25 mouse cellular contexts compared by ENCODE assay signal in genomic region chr16:58456991-58457390, GRCm38 (mm10). TPM values are rescaled to one million over a fixed set of nuclear protein-coding genes. Genes with fewer than 3 reads are reported as not detected.
A peak's percentile ranks its signal among the peaks of the same experiment; 100 is the strongest.
DNase-seq lines count a peak whose midpoint lies in the region; ATAC-seq lines count a peak whose summit lies in the region.
"Had no signal": no experiment of that assay in that cellular context is flagged by ENCODE, and none has a peak within 500 bp of the region (broad histone marks: within the 10 kb centered on the region; RNA-seq: fewer than 3 reads in every experiment).

No protein-coding gene starts in this region.

- DNase-seq in heart, embryonic 10.5 days (ENCODE audit: low spot score) = peak; percentile 74
- no peak for DNase-seq in heart, adult 11 months
- DNase-seq in heart, adult 9 months (ENCODE audit: low spot score in 2 of 2) = no peak
- no peak for DNase-seq in cerebellum, adult 9-11 months
- DNase-seq: adrenal gland, postnatal 14 days; B cell, adult 2 months; cerebellum, adult 11-12 months; cerebellum, adult 9-10 months; cerebellum, postnatal 36 days; forebrain, postnatal 0 days; gastrocnemius, postnatal 36 days; heart, adult 18-20 months; heart, postnatal 10 days had no signal

- no peaks in the 10 kb centered on the region for H3K27me3 ChIP-seq in heart, embryonic 10.5 days (ENCODE audit: insufficient read depth, poor library complexity, severe bottlenecking)
- no peaks in the 10 kb centered on the region for H3K27me3 ChIP-seq in heart, embryonic 16.5 days (ENCODE audit: control insufficient read depth, insufficient read depth, low read length)
- no peaks in the 10 kb centered on the region for H3K27me3 ChIP-seq in liver, embryonic 12.5 days (replicated peaks)
- no peaks in the 10 kb centered on the region for H3K27me3 ChIP-seq in liver, embryonic 16.5 days (ENCODE audit: control insufficient read depth, insufficient read depth, low read depth, low read length)
- H3K27me3 ChIP-seq: embryonic facial prominence, embryonic 13.5 days; forebrain, embryonic 13.5 days; hindbrain, embryonic 13.5 days; intestine, embryonic 15.5 days; Patski had no signal

- H3K4me3 ChIP-seq in heart, embryonic 10.5 days = no peak overlapping the region
- no peak overlapping the region for H3K4me3 ChIP-seq in heart, embryonic 16.5 days (ENCODE audit: low read length)
- no peak overlapping the region for H3K4me3 ChIP-seq in liver, embryonic 12.5 days
- H3K4me3 ChIP-seq in liver, embryonic 16.5 days (ENCODE audit: low read depth, low read length) = no peak overlapping the region
- H3K4me3 ChIP-seq: embryonic facial prominence, embryonic 13.5 days; forebrain, embryonic 13.5 days; hindbrain, embryonic 13.5 days; intestine, embryonic 15.5 days had no signal

- H3K4me2 ChIP-seq in heart, embryonic 16.5 days (ENCODE audit: low read depth, low read length) = no peak overlapping the region
- peak overlapping the region; percentile 38 for H3K4me2 ChIP-seq in liver, embryonic 12.5 days
- H3K4me2 ChIP-seq in liver, embryonic 16.5 days (ENCODE audit: low read depth, low read length) = 0 out of 2 replicates have a peak overlapping the region, but pooled peaks have one; percentile 24
- H3K4me2 ChIP-seq: embryonic facial prominence, embryonic 13.5 days; forebrain, embryonic 13.5 days; hindbrain, embryonic 13.5 days; intestine, embryonic 15.5 days had no signal

- H3K9ac ChIP-seq in heart, embryonic 16.5 days (ENCODE audit: low read length) = no peak overlapping the region
- H3K9ac ChIP-seq in liver, embryonic 12.5 days = peak overlapping the region; percentile 54
- 0 out of 2 replicates have a peak overlapping the region, but pooled peaks have one; percentile 3 for H3K9ac ChIP-seq in liver, embryonic 16.5 days (ENCODE audit: low read depth, low read length)
- H3K9ac ChIP-seq: embryonic facial prominence, embryonic 13.5 days; forebrain, embryonic 13.5 days; forebrain, postnatal 0 days; hindbrain, embryonic 13.5 days; intestine, embryonic 15.5 days had no signal

- H3K4me1 ChIP-seq in heart, embryonic 10.5 days = peaks cover 36% of the 10 kb centered on the region
- H3K4me1 ChIP-seq in heart, embryonic 16.5 days (ENCODE audit: control insufficient read depth, insufficient read depth, low read length) = peaks cover 18% of the 10 kb centered on the region
- H3K4me1 ChIP-seq in liver, embryonic 12.5 days = peaks cover 86% of the 10 kb centered on the region
- H3K4me1 ChIP-seq in liver, embryonic 16.5 days (ENCODE audit: control insufficient read depth, low read depth, low read length) = peaks cover 54% of the 10 kb centered on the region
- H3K4me1 ChIP-seq: embryonic facial prominence, embryonic 13.5 days; forebrain, embryonic 13.5 days; hindbrain, embryonic 13.5 days; intestine, embryonic 15.5 days had no signal

- WGBS in heart, embryonic 10.5 days = 48% methylated on average over 6 of the region's 6 CpGs
- WGBS in heart, embryonic 16.5 days = 53% methylated on average over 6 of the region's 6 CpGs
- 13% methylated on average over 6 of the region's 6 CpGs for WGBS in liver, embryonic 12.5 days (ENCODE audit: insufficient replicate concordance)
- 20% methylated on average over 6 of the region's 6 CpGs for WGBS in liver, embryonic 16.5 days (ENCODE audit: insufficient replicate concordance)

- H3K36me3 ChIP-seq in heart, embryonic 10.5 days = peaks cover 46% of the 10 kb centered on the region
- peaks cover 14% of the 10 kb centered on the region for H3K36me3 ChIP-seq in heart, embryonic 16.5 days (ENCODE audit: control insufficient read depth, insufficient read depth)
- H3K36me3 ChIP-seq in liver, embryonic 12.5 days = peaks cover 21% of the 10 kb centered on the region
- H3K36me3 ChIP-seq in liver, embryonic 16.5 days (ENCODE audit: control insufficient read depth, insufficient read depth) = no peaks in the 10 kb centered on the region
- H3K36me3 ChIP-seq: intestine, embryonic 15.5 days had no signal

- peak overlapping the region; percentile 70; the same call in 1 of the 2 replicates for H3K27ac ChIP-seq in heart, embryonic 10.5 days
- peak overlapping the region; percentile 5 for H3K27ac ChIP-seq in heart, embryonic 16.5 days (ENCODE audit: low read length)
- H3K27ac ChIP-seq in liver, embryonic 12.5 days = peak overlapping the region; percentile 81
- H3K27ac ChIP-seq in liver, embryonic 16.5 days (ENCODE audit: low read length) = peak overlapping the region; percentile 55; the same call in 1 of the 2 replicates
- H3K27ac ChIP-seq: embryonic facial prominence, embryonic 13.5 days; forebrain, embryonic 13.5 days; hindbrain, embryonic 13.5 days; hindbrain, postnatal 0 days; intestine, embryonic 15.5 days had no signal

- H3K9me3 ChIP-seq in heart, embryonic 10.5 days = no peaks in the 10 kb centered on the region
- H3K9me3 ChIP-seq in heart, embryonic 16.5 days (replicated peaks; ENCODE audit: control insufficient read depth, low read length) = no peaks in the 10 kb centered on the region
- no peaks in the 10 kb centered on the region for H3K9me3 ChIP-seq in liver, embryonic 12.5 days (replicated peaks)
- H3K9me3 ChIP-seq in liver, embryonic 16.5 days (replicated peaks; ENCODE audit: control insufficient read depth, low read length) = no peaks in the 10 kb centered on the region
- H3K9me3 ChIP-seq: embryonic facial prominence, embryonic 13.5 days; forebrain, embryonic 13.5 days; hindbrain, embryonic 13.5 days; intestine, embryonic 15.5 days had no signal

- no peak for ATAC-seq in heart, embryonic 16.5 days (replicated peaks; ENCODE audit: extremely low read depth, insufficient read depth, low FRiP score)
- peak; percentile 41; the same call in 1 of the 2 replicates for ATAC-seq in liver, embryonic 12.5 days
- no peak for ATAC-seq in liver, embryonic 16.5 days (ENCODE audit: low read depth)
- no peak for ATAC-seq in inflammation-experienced regulatory T-cells, adult 6 months
- ATAC-seq: activated CD4-positive, CD25-positive, alpha-beta regulatory T cell, adult 4 months; CD4-positive, CD25-positive, alpha-beta regulatory T cell, adult 4 months; forebrain, embryonic 13.5 days; forebrain, postnatal 0 days; hindbrain, postnatal 0 days; intestine, embryonic 15.5 days; Patski had no signal

RNA-seq across cellular contexts. Expression of gene Dcbld2, which starts 48.7 kb away (rescaled TPM):
- 12.2 and 13.2 TPM in 2 replicates for polyA plus RNA-seq in heart, embryonic 10.5 days (2016; fragmentation: Nextera tagmentation; extraction: Ambion mirVana)
- polyA plus RNA-seq in heart, embryonic 16.5 days (2015; fragmentation: Nextera tagmentation; extraction: Ambion mirVana) = 7.5 and 8.6 TPM in 2 replicates
- polyA plus RNA-seq in liver, embryonic 12.5 days (2016; fragmentation: Nextera tagmentation; extraction: Ambion mirVana) = 4.7 and 6.1 TPM in 2 replicates
- polyA plus RNA-seq in liver, embryonic 16.5 days (2015; fragmentation: Nextera tagmentation; extraction: Ambion mirVana) = 0.42 and 0.66 TPM in 2 replicates
- 1 to 10 TPM in 1 of 3 experiments, under 1 TPM in 2; 0.54 to 2.1 (median 0.62) TPM for polyA plus RNA-seq in inflammation-experienced regulatory T-cells, adult 6 months (2017; shearing (Covaris generic))

Comparison
In these comparisons a context has a peak if more than half of its experiments do, and no peak if none do; other contexts are left out.
1. H3K27ac ChIP-seq: peak in every context shown above with its lines; median percentile 81 in liver, embryonic 12.5 days; 70 in heart, embryonic 10.5 days; 55 in liver, embryonic 16.5 days; 5 in heart, embryonic 16.5 days.